Mouse (Mus musculus) heart, embryonic 14.5 days (tissue): ENCODE results near the gene Tnfrsf13b. TPM values are rescaled to one million over a fixed set of nuclear protein-coding genes. Genes with fewer than 3 reads are reported as not detected.
"Not testable (repeated sequence)": the region's sequence is repeated elsewhere in the genome, so short reads cannot be mapped to it uniquely, and the experiment has no call there.

Source experiments
- ATAC-seq: fragments of 200-750 bp; cut with Nextera tagmentation; 2 replicates; pipeline ENCODE4 v1.8.0; 2017; ENCODE audit warnings: low read depth, moderate TSS enrichment; ENCODE audit not compliant: insufficient number of reproducible peaks, insufficient read depth, low FRiP score
- H3K27ac ChIP-seq, 2 experiments: fragments of 200-500 bp in 1 of 2; fragments of 300-500 bp in 1 of 2; sonication (generic) in 1 of 2; replicated peaks in 1 of 2; 2 replicates each; pipeline ENCODE4 v1.5.1; 2012 to 2014; ENCODE audit warnings: low read depth in 2 of 2, low read length in 2 of 2, control low read depth in 1 of 2, mild to moderate bottlenecking in 1 of 2, mixed read lengths in 1 of 2; ENCODE audit not compliant: control insufficient read depth in 1 of 2, insufficient read depth in 1 of 2
- H3K27me3 ChIP-seq: fragments of 300-500 bp; sonication (generic); 2 replicates; pipeline ENCODE4 v1.6.1; 2014; ENCODE audit warnings: mild to moderate bottlenecking, low read length, control low read depth; ENCODE audit not compliant: control insufficient read depth, insufficient read depth
- H3K36me3 ChIP-seq: fragments of 300-500 bp; sonication (generic); 2 replicates; pipeline ENCODE4 v1.6.1; 2014; ENCODE audit warnings: mild to moderate bottlenecking, control low read depth, low read length, mixed read lengths; ENCODE audit not compliant: control insufficient read depth, insufficient read depth
- H3K4me1 ChIP-seq, 2 experiments: fragments of 200-500 bp in 1 of 2; fragments of 300-500 bp in 1 of 2; sonication (generic) in 1 of 2; 2 replicates each; pipeline ENCODE4 v1.6.1; 2012 to 2014; ENCODE audit warnings: low read length in 2 of 2, control low read depth in 1 of 2, mixed read lengths in 1 of 2; ENCODE audit not compliant: control insufficient read depth in 2 of 2, insufficient read depth in 2 of 2
- H3K4me2 ChIP-seq: fragments of 300-500 bp; sonication (generic); 2 replicates; pipeline ENCODE4 v1.6.1; 2014; ENCODE audit warnings: mild to moderate bottlenecking, low read length
- H3K4me3 ChIP-seq, 2 experiments: fragments of 200-500 bp in 1 of 2; fragments of 300-500 bp in 1 of 2; sonication (generic) in 1 of 2; 2 replicates each; pipeline ENCODE4 v1.5.1; 2012 to 2014; ENCODE audit warnings: low read length in 2 of 2, mild to moderate bottlenecking in 2 of 2, control low read depth in 1 of 2, low read depth in 1 of 2, moderate library complexity in 1 of 2; ENCODE audit not compliant: control insufficient read depth in 1 of 2, insufficient read depth in 1 of 2
- H3K9ac ChIP-seq: fragments of 300-500 bp; sonication (generic); 2 replicates; pipeline ENCODE4 v1.6.1; 2014; ENCODE audit warnings: mild to moderate bottlenecking, low read length
- H3K9me3 ChIP-seq: fragments of 300-500 bp; sonication (generic); 2 replicates; pipeline ENCODE4 v1.6.1; 2016; ENCODE audit warnings: low read length, control low read depth; ENCODE audit not compliant: control insufficient read depth
- WGBS: fragments of 180-500 bp; shearing (Covaris S2); extraction: QIAGEN DNeasy Blood & Tissue Kit; methylation state at CpG from one replicate; pipeline ENCODE4 v1.1.7; 2014; 5-methylcytosine and 5-hydroxymethylcytosine counted together
- polyA plus RNA-seq: library from polyadenylated mRNA; unstranded; fragments of >200 nt; fragmentation: Nextera tagmentation; extraction: Ambion mirVana; gene quantifications from 2 replicates; pipeline ENCODE4 v1.2.1, GENCODE M21; 2014

The Tnfrsf13b gene
- polyA plus RNA-seq, 1 experiment from 2014 or later: 1.9 TPM

- Histone ChIP-seq H3K4me3 (no peak overlapping the region), H3K4me1 (no peaks in the 10 kb centered on the region; a peak in 2 of 4 replicates), H3K27ac (no peak overlapping the region), H3K27me3 (no peaks in the 10 kb centered on the region), H3K36me3 (peaks cover 100% of the 10 kb centered on the region), H3K9ac (no peak overlapping the region), H3K4me2 (no peak overlapping the region), H3K9me3 (no peaks in the 10 kb centered on the region)
- 94% methylated on average over 13 of the region's 13 CpGs for WGBS
- ATAC-seq: no peak
Measured at GRCm38 (mm10) chr11:61161121-61161520, 34.6 kb downstream of the Tnfrsf13b start.

GRCm38 (mm10) chr11:61162776-61163175, 36.2 kb downstream of the Tnfrsf13b start:
- H3K4me2 ChIP-seq: no peak overlapping the region
- WGBS: 93% methylated on average over 14 of the region's 14 CpGs
- ATAC-seq: no peak

GRCm38 (mm10) chr11:61163341-61163740, 36.8 kb downstream of the Tnfrsf13b start:
- Histone ChIP-seq H3K9me3 (no peaks in the 10 kb centered on the region), H3K27ac (no peak overlapping the region), H3K4me2 (no peak overlapping the region), H3K9ac (no peak overlapping the region), H3K4me1 (no peaks in the 10 kb centered on the region; a peak in 1 of 4 replicates), H3K4me3 (no peak overlapping the region), H3K27me3 (no peaks in the 10 kb centered on the region), H3K36me3 (peaks cover 100% of the 10 kb centered on the region)
- no peak for ATAC-seq
- 79% methylated on average over 3 of the region's 3 CpGs for WGBS

More at GRCm38 (mm10) chr11:61162776-61163175, 36.2 kb downstream of the Tnfrsf13b start:
- Histone ChIP-seq H3K4me3 (no peak overlapping the region), H3K36me3 (peaks cover 100% of the 10 kb centered on the region), H3K4me1 (no peaks in the 10 kb centered on the region; a peak in 1 of 4 replicates), H3K9me3 (no peaks in the 10 kb centered on the region), H3K9ac (no peak overlapping the region), H3K27me3 (no peaks in the 10 kb centered on the region), H3K27ac (no peak overlapping the region)

DNA sequence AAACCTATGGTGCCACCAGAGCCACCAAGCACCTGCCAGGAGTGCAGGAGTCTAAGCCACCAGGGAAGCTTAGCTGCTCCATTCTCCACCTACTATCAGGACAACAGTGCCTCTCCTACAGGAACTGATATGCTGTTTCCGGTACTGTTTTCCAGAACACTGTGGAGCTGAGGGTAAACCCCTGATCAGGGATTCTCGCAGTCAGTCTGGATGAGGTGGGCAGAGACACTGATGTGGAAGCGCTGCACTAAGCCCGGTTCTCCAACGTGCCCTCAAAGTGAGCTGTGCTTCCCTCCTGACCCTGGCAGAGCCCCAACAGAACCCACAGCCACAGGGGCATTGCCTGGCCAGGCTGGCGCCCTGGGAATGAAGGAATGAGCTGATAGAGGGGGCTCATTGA, 37.8 kb downstream of the Tnfrsf13b start:
- no peaks in the 10 kb centered on the region for H3K27me3 ChIP-seq
- H3K27ac ChIP-seq: no peak overlapping the region
- peaks cover 0 to 4% of the 10 kb centered on the region in 2 experiments; a peak in 2 of 4 replicates for H3K4me1 ChIP-seq
- no peak overlapping the region for H3K4me3 ChIP-seq
- WGBS: 78% methylated on average over 6 of the region's 6 CpGs
- H3K9me3 ChIP-seq: no peaks in the 10 kb centered on the region
- no peak for ATAC-seq
- no peak overlapping the region for H3K9ac ChIP-seq
- no peak overlapping the region for H3K4me2 ChIP-seq
- peaks cover 90% of the 10 kb centered on the region for H3K36me3 ChIP-seq

GRCm38 (mm10) chr11:61164881-61165280, 38.3 kb downstream of the Tnfrsf13b start:
- WGBS: 83% methylated on average over 10 of the region's 10 CpGs
- H3K27me3 ChIP-seq: no peaks in the 10 kb centered on the region
- no peak overlapping the region for H3K9ac ChIP-seq
- ATAC-seq: no peak
- no peak overlapping the region for H3K27ac ChIP-seq
- H3K4me2 ChIP-seq: no peak overlapping the region
- H3K9me3 ChIP-seq: no peaks in the 10 kb centered on the region
- H3K36me3 ChIP-seq: peaks cover 85% of the 10 kb centered on the region
- no peak overlapping the region for H3K4me3 ChIP-seq
- H3K4me1 ChIP-seq: peaks cover 0 to 5% of the 10 kb centered on the region in 2 experiments; a peak in 2 of 4 replicates

- no peak overlapping the region for H3K4me2 ChIP-seq
- no peak overlapping the region for H3K9ac ChIP-seq
- 86% methylated on average over 5 of the region's 5 CpGs for WGBS
- no peaks in the 10 kb centered on the region for H3K27me3 ChIP-seq
- H3K4me1 ChIP-seq: peaks cover 0 to 26% of the 10 kb centered on the region in 2 experiments
- ATAC-seq: no peak
- peaks cover 39% of the 10 kb centered on the region for H3K36me3 ChIP-seq
- H3K9me3 ChIP-seq: no peaks in the 10 kb centered on the region
- H3K4me3 ChIP-seq: no peak overlapping the region
- no peak overlapping the region for H3K27ac ChIP-seq
Measured at GRCm38 (mm10) chr11:61170184-61170583, 43.6 kb downstream of the Tnfrsf13b start.

- peak overlapping the region; percentile 93 to 99 for H3K4me3 ChIP-seq
- not testable (repeated sequence) for H3K27ac ChIP-seq, ATAC-seq, H3K27me3 ChIP-seq, H3K36me3 ChIP-seq, H3K9me3 ChIP-seq
- peak overlapping the region; percentile 98 for H3K9ac ChIP-seq
- peaks cover 0 to 26% of the 10 kb centered on the region in 2 experiments for H3K4me1 ChIP-seq
- 36% methylated on average over 15 of the region's 15 CpGs for WGBS
- H3K4me2 ChIP-seq: peak overlapping the region; percentile 86
Measured at GRCm38 (mm10) chr11:61173477-61173876, 46.9 kb downstream of the Tnfrsf13b start.

- Histone ChIP-seq H3K4me3 (peak overlapping the region; percentile 93 to 99), H3K9me3 (no peaks in the 10 kb centered on the region), H3K9ac (peak overlapping the region; percentile 98), H3K27me3 (no peaks in the 10 kb centered on the region), H3K4me2 (peak overlapping the region; percentile 86), H3K4me1 (peaks cover 0 to 22% of the 10 kb centered on the region in 2 experiments), H3K27ac (peak overlapping the region; percentile 94 to 98), H3K36me3 (0 out of 2 replicates have a peak, but pooled peaks cover 7% of the 10 kb centered on the region)
- under 1% methylated on average over 28 of the region's 28 CpGs for WGBS
- peak; percentile 24 for ATAC-seq
Measured at GRCm38 (mm10) chr11:61174291-61174820, 47.8 kb downstream of the Tnfrsf13b start.
